Mouse (Mus musculus): Measurements from ENCODE around the gene Ubr7. TPM values are rescaled to one million over a fixed set of nuclear protein-coding genes. Genes with fewer than 3 reads are reported as not detected.

The Ubr7 gene
- polyA plus RNA-seq, 1 experiment from 2014 or later, result 45.8 TPM

DNA sequence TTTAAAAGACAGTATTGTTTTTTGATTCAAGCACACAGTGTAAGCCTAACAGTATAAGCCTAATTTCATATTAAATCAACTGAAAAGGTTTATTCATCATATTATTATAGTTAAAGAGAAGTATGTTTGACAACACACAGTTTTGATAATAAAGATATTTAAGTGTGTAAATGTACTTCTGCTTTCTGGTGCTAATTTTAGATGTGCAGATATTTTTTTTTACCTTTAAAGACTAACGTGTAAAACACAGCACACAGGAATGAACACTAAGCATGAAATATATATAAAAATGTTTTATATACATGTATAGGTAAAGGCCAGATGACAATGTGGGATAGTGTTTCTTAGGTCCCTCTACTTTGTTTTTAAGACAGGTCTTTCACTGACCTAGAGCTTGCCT is 69.4 kb downstream of the Ubr7 start:
- Histone ChIP-seq H3K4me2 (ENCODE audit: low read depth, low read length) (no peak overlapping the region), H3K9ac (ENCODE audit: low read depth, low read length) (no peak overlapping the region), H3K27me3 (replicated peaks; ENCODE audit: control insufficient read depth, insufficient read depth, low read length) (no peaks in the 10 kb centered on the region), H3K9me3 (ENCODE audit: control insufficient read depth, low read length) (no peaks in the 10 kb centered on the region), H3K4me1 (ENCODE audit: control insufficient read depth, insufficient read depth, low read length) (no peaks in the 10 kb centered on the region), H3K4me3 (ENCODE audit: low read depth, low read length) (no peak overlapping the region), H3K36me3 (ENCODE audit: control insufficient read depth, insufficient read depth, low read length) (peaks cover 5% of the 10 kb centered on the region; the same call in 1 of the 2 replicates), H3K27ac (replicated peaks; ENCODE audit: low read depth, low read length) (no peak overlapping the region)
- DNase-seq (ENCODE audit: low spot score) (no peak), ATAC-seq (ENCODE audit: low read depth) (no peak)
- 93% methylated on average over 1 of the region's 1 CpGs for WGBS

Other genes with a start within 250 kb of the Ubr7 start
- 18.6 and 22.2 TPM in 2 replicates for gene Chga, start 203.0 kb upstream of the Ubr7 start, polyA plus RNA-seq (2014; fragmentation: Nextera tagmentation; extraction: Ambion mirVana)
- 9.6 and 10.9 TPM in 2 replicates for gene Itpk1, start 53.0 kb upstream of the Ubr7 start, polyA plus RNA-seq (2014; fragmentation: Nextera tagmentation; extraction: Ambion mirVana)
- gene Moap1, start 14.3 kb upstream of the Ubr7 start, polyA plus RNA-seq (2014; fragmentation: Nextera tagmentation; extraction: Ambion mirVana), result 17.8 and 23.9 TPM in 2 replicates
- gene Tmem251, start 14.2 kb upstream of the Ubr7 start, polyA plus RNA-seq (2014; fragmentation: Nextera tagmentation; extraction: Ambion mirVana), result 9.8 and 10.6 TPM in 2 replicates
- not detected in 2 replicates for gene Gm28051, start 202 bp upstream of the Ubr7 start, polyA plus RNA-seq (2014; fragmentation: Nextera tagmentation; extraction: Ambion mirVana)
- 16.2 and 17.6 TPM in 2 replicates for gene Gon7, start 164 bp upstream of the Ubr7 start, polyA plus RNA-seq (2014; fragmentation: Nextera tagmentation; extraction: Ambion mirVana)
- 22.2 and 22.8 TPM in 2 replicates for gene Gm20604, start 705 bp downstream of the Ubr7 start, polyA plus RNA-seq (2014; fragmentation: Nextera tagmentation; extraction: Ambion mirVana)
- 20.1 and 20.3 TPM in 2 replicates for gene Btbd7, start 120.5 kb downstream of the Ubr7 start, polyA plus RNA-seq (2014; fragmentation: Nextera tagmentation; extraction: Ambion mirVana)
- not detected in 2 replicates for gene Cox8c, start 141.3 kb downstream of the Ubr7 start, polyA plus RNA-seq (2014; fragmentation: Nextera tagmentation; extraction: Ambion mirVana)
- gene Unc79, start 190.9 kb downstream of the Ubr7 start, polyA plus RNA-seq (2014; fragmentation: Nextera tagmentation; extraction: Ambion mirVana), result 0.54 and 0.62 TPM in 2 replicates

All from embryonic facial prominence, embryonic 14.5 days (tissue).